Mouse (Mus musculus): ENCODE results near the gene Naglu. TPM values are rescaled to one million over a fixed set of nuclear protein-coding genes. Genes with fewer than 3 reads are reported as not detected.

Naglu gene
- polyA plus RNA-seq, 1 experiment from 2014 or later, result 6.9 TPM

DNA sequence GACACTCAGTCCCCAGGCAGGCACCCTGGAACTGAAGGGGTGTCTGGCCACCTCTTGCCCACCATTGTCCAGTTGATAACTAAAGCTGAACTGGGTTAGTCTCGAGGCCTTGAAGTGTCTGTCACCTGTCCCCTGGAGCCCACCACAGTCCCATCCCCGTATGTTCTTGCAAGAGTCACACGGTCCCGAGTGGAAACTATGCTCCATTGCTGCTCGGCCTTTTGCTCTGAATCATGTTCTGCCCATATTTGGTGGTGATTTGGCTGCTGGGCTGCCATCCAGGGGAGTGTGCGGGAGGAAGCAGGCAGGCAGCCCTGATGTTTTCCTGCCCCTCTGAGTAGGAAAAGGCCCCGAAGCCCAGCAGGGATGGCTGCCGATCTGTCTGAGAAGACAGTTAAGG lies 9.7 kb upstream of the Naglu start:
- Histone ChIP-seq H3K27ac (ENCODE audit: low read depth, low read length) (no peak overlapping the region), H3K36me3 (ENCODE audit: control insufficient read depth, insufficient read depth, low read length) (no peaks in the 10 kb centered on the region), H3K4me2 (ENCODE audit: low read depth, low read length, severe bottlenecking) (no peak overlapping the region), H3K4me1 (replicated peaks; ENCODE audit: control insufficient read depth, insufficient read depth, low read length) (0 out of 2 replicates have a peak, but pooled peaks cover 2% of the 10 kb centered on the region), H3K9me3 (ENCODE audit: control insufficient read depth, low read length) (no peaks in the 10 kb centered on the region), H3K27me3 (ENCODE audit: control insufficient read depth, insufficient read depth, low read length) (no peaks in the 10 kb centered on the region), H3K9ac (ENCODE audit: low read length) (no peak overlapping the region), H3K4me3 (ENCODE audit: low read depth, low read length) (no peak overlapping the region)
- peak; percentile 48 for DNase-seq (ENCODE audit: low spot score)
- WGBS, result 81% methylated on average over 8 of the region's 8 CpGs
- ATAC-seq (replicated peaks; ENCODE audit: low FRiP score), result no peak

DNA sequence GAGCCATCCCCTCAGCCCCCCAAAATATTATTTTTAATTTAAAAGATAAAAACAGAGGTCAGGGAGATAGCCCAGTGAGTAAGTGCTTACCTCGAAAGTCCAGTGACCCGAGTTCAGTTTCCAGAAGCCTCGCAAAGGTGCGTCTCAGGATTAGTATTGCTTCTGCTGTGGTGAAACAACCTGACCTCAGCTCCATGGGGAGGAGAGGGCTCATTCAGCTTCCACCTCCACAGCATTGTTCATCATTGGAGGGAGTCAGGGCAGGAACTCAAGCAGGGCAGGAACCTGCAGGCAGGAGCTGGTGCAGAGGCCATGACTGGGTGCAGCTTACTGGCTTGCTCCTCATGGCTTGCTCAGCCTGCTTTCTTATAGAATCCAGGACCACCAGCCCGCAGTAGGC lies 8.8 kb upstream of the Naglu start:
- no peak overlapping the region for H3K9ac ChIP-seq (ENCODE audit: low read length)
- H3K4me2 ChIP-seq (ENCODE audit: low read depth, low read length, severe bottlenecking), result no peak overlapping the region
- no peak for DNase-seq (ENCODE audit: low spot score)
- no peaks in the 10 kb centered on the region for H3K36me3 ChIP-seq (ENCODE audit: control insufficient read depth, insufficient read depth, low read length)
- H3K27me3 ChIP-seq (ENCODE audit: control insufficient read depth, insufficient read depth, low read length), result no peaks in the 10 kb centered on the region
- H3K4me1 ChIP-seq (replicated peaks; ENCODE audit: control insufficient read depth, insufficient read depth, low read length), result 0 out of 2 replicates have a peak, but pooled peaks cover 2% of the 10 kb centered on the region
- no peak overlapping the region for H3K27ac ChIP-seq (ENCODE audit: low read depth, low read length)
- ATAC-seq (replicated peaks; ENCODE audit: low FRiP score), result no peak
- WGBS, result 94% methylated on average over 5 of the region's 5 CpGs
- no peak overlapping the region for H3K4me3 ChIP-seq (ENCODE audit: low read depth, low read length)
- no peaks in the 10 kb centered on the region for H3K9me3 ChIP-seq (ENCODE audit: control insufficient read depth, low read length)

DNA sequence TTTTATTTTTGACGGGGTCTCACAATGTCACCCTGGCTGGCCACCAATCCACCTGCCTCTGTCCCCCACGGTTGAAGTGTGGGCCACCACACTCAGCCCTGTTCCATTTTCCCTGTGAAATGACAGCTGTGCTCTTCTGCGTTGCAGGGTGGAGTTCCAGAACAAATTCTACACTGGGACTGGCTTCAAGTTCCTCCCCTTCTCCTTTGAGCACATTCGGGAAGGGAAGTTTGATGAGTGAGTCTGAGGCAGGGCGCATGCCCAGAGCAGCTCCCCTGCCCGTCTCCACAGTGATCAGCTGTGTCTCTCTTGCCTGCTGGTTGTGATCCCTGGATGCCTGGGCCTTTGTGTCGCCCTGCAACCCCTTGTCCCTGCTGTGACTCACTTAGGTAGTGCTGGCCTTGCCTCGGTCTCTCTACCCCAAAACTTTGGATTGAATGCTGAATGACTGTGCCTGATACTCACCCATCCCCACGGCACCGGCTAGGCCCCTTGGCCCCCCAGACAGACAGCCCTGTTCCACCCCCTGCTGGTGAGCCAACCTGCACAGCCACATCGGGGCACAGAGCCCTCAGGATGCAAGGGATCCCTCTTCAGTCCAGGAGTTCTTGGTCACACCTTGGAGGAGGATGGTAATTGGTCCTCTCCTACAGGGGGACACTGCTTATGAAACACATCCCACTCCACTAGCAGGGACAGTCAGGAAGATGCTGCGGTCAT lies 7.5 kb upstream of the Naglu start:
- no peak overlapping the region for H3K27ac ChIP-seq (ENCODE audit: low read depth, low read length)

DNA sequence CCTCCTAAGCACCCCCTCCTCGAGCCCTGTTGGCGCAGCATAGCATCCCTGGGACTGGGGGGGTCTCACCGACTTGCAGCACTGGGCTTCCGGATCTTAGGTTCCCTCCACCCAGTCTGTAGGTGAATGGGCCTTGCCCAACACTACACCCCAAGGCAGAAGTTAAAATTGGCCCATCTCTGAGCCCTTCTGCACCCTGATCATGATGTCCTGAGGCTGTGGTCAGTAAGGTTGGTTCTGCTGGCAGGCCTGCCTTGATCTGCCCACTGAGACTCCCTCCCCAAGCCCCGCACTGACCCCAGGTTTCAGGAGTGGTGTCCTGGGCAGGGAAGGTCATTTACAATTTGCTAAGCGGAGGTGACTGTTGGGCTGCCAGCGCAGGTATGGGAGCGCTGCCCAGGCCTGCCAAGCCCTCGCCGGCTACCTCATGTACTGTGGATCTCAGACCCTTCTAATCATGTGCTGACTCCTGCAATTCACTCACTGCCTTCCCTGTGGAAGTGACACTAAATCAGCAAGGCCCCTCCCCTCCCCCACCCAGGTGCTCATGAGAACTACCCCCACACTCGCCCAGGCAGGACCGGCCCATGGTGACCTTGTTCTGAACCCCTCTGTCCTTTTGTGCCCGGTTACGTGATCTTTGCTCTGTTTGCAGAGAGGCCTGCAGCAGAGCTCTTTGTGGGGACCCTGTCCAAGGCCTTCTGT lies 6.7 kb upstream of the Naglu start:
- no peak for DNase-seq (ENCODE audit: low spot score)

More for the DNA sequence above, 7.5 kb upstream of the Naglu start:
- 77% methylated on average over 12 of the region's 12 CpGs for WGBS
- ATAC-seq (replicated peaks; ENCODE audit: low FRiP score), result no peak
- no peaks in the 10 kb centered on the region for H3K36me3 ChIP-seq (ENCODE audit: control insufficient read depth, insufficient read depth, low read length)
- no peak overlapping the region for H3K4me3 ChIP-seq (ENCODE audit: low read depth, low read length)
- no peaks in the 10 kb centered on the region for H3K9me3 ChIP-seq (ENCODE audit: control insufficient read depth, low read length)
- no peak overlapping the region for H3K9ac ChIP-seq (ENCODE audit: low read length)
- H3K4me2 ChIP-seq (ENCODE audit: low read depth, low read length, severe bottlenecking), result no peak overlapping the region
- no peak for DNase-seq (ENCODE audit: low spot score)
- 0 out of 2 replicates have a peak, but pooled peaks cover 2% of the 10 kb centered on the region for H3K4me1 ChIP-seq (replicated peaks; ENCODE audit: control insufficient read depth, insufficient read depth, low read length)
- H3K27me3 ChIP-seq (ENCODE audit: control insufficient read depth, insufficient read depth, low read length), result no peaks in the 10 kb centered on the region

DNA sequence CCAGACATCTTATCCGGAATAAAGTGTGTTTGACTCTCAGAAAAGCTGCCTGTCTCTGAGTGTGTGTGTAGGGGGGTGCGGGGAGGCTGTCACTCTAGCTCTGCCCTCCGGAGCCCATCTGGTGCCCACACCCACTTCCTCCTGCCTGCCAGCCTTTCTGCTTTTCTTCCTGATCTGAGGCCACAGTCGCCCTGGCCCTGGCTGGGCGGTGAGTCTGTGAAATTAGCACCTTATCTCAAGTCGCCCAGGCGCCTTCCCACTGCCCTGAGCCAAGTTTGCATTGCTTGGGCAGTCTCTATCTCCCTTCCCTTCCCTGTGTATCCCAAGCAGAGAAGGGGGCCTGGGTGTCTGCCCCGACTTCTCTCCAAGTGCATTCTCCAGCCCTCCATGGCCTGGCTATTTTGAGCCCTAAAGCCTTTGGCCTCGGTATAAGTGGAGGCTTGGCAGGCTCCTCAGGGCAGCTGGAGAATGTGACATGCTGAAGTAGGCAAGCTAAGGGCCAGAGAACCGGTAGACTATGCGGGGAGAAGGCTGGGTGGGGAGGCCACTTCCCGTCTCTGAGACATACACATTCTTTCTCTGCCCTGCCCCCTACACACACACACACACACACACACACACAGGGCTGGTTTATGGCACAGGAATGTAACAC lies 6.0 kb upstream of the Naglu start:
- Histone ChIP-seq H3K36me3 (ENCODE audit: control insufficient read depth, insufficient read depth, low read length) (no peaks in the 10 kb centered on the region), H3K27ac (ENCODE audit: low read depth, low read length) (0 out of 2 replicates have a peak overlapping the region, but pooled peaks have one; percentile 6), H3K9me3 (ENCODE audit: control insufficient read depth, low read length) (no peaks in the 10 kb centered on the region), H3K27me3 (ENCODE audit: control insufficient read depth, insufficient read depth, low read length) (peaks cover 3% of the 10 kb centered on the region; the same call in 1 of the 2 replicates), H3K4me1 (replicated peaks; ENCODE audit: control insufficient read depth, insufficient read depth, low read length) (0 out of 2 replicates have a peak, but pooled peaks cover 2% of the 10 kb centered on the region), H3K9ac (ENCODE audit: low read length) (no peak overlapping the region; the same call in 1 of the 2 replicates), H3K4me3 (ENCODE audit: low read depth, low read length) (no peak overlapping the region), H3K4me2 (ENCODE audit: low read depth, low read length, severe bottlenecking) (no peak overlapping the region)
- DNase-seq (ENCODE audit: low spot score), result no peak
- no peak for ATAC-seq (replicated peaks; ENCODE audit: low FRiP score)
- 66% methylated on average over 12 of the region's 12 CpGs for WGBS

More for the DNA sequence above, 6.7 kb upstream of the Naglu start:
- ATAC-seq (replicated peaks; ENCODE audit: low FRiP score), result no peak
- Histone ChIP-seq H3K9ac (ENCODE audit: low read length) (no peak overlapping the region), H3K4me1 (replicated peaks; ENCODE audit: control insufficient read depth, insufficient read depth, low read length) (0 out of 2 replicates have a peak, but pooled peaks cover 2% of the 10 kb centered on the region), H3K36me3 (ENCODE audit: control insufficient read depth, insufficient read depth, low read length) (no peaks in the 10 kb centered on the region), H3K4me3 (ENCODE audit: low read depth, low read length) (no peak overlapping the region), H3K9me3 (ENCODE audit: control insufficient read depth, low read length) (no peaks in the 10 kb centered on the region), H3K27ac (ENCODE audit: low read depth, low read length) (0 out of 2 replicates have a peak overlapping the region, but pooled peaks have one; percentile 6), H3K27me3 (ENCODE audit: control insufficient read depth, insufficient read depth, low read length) (no peaks in the 10 kb centered on the region), H3K4me2 (ENCODE audit: low read depth, low read length, severe bottlenecking) (no peak overlapping the region)
- WGBS, result 82% methylated on average over 14 of the region's 14 CpGs

DNA sequence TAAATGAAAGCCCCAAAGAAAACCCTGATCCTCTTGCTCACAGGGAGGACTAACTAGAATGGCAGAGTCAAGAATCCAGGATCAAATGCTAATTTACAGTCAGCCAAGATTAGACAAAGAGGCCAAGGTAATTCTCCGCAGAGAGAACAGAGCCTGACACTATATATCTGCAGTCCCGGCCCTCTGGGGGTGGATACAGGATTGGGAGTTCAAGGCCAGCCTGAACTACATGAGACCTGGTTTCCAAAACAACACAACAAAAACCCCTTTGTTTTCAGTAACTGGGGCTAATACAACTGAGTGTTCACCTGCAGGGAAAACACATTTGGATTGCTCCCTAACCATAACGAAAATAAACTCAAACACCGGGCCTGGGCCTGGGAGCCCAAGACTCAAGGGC lies 5.3 kb upstream of the Naglu start:
- 92% methylated on average over 4 of the region's 4 CpGs for WGBS
- H3K36me3 ChIP-seq (ENCODE audit: control insufficient read depth, insufficient read depth, low read length), result no peaks in the 10 kb centered on the region
- H3K27ac ChIP-seq (ENCODE audit: low read depth, low read length), result no peak overlapping the region
- 0 out of 2 replicates have a peak, but pooled peaks cover 2% of the 10 kb centered on the region for H3K4me1 ChIP-seq (replicated peaks; ENCODE audit: control insufficient read depth, insufficient read depth, low read length)
- no peak overlapping the region for H3K4me3 ChIP-seq (ENCODE audit: low read depth, low read length)
- no peak for DNase-seq (ENCODE audit: low spot score)
- ATAC-seq (replicated peaks; ENCODE audit: low FRiP score), result no peak
- H3K27me3 ChIP-seq (ENCODE audit: control insufficient read depth, insufficient read depth, low read length), result peaks cover 6% of the 10 kb centered on the region; the same call in 1 of the 2 replicates
- H3K4me2 ChIP-seq (ENCODE audit: low read depth, low read length, severe bottlenecking), result no peak overlapping the region
- H3K9ac ChIP-seq (ENCODE audit: low read length), result no peak overlapping the region
- H3K9me3 ChIP-seq (ENCODE audit: control insufficient read depth, low read length), result no peaks in the 10 kb centered on the region

DNA sequence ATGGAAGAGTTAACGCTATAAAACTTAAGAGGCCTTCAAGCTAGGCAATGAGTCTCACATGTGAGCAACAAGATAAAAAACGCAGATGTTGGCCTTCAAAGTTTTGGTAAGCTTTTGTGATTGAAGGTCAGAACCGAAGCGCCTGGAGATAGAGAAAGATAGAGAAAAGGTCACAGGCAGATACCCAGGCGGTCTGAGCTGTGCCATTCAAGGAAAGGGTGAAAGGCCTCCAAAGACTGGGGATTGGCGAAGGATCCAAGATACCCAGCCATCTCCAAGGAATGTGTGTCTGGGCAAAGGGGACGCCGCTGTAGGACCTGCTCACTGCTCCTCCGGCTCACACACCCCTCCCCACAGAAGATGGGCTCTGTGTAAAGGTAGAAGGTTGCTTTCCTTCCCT lies 4.8 kb upstream of the Naglu start:
- H3K27ac ChIP-seq (ENCODE audit: low read depth, low read length), result no peak overlapping the region
- no peak overlapping the region for H3K4me2 ChIP-seq (ENCODE audit: low read depth, low read length, severe bottlenecking)
- H3K4me3 ChIP-seq (ENCODE audit: low read depth, low read length), result no peak overlapping the region
- DNase-seq (ENCODE audit: low spot score) (no peak), ATAC-seq (replicated peaks; ENCODE audit: low FRiP score) (no peak)
- WGBS, result 91% methylated on average over 9 of the region's 9 CpGs
- H3K4me1 ChIP-seq (replicated peaks; ENCODE audit: control insufficient read depth, insufficient read depth, low read length), result 0 out of 2 replicates have a peak, but pooled peaks cover 2% of the 10 kb centered on the region
- H3K9me3 ChIP-seq (ENCODE audit: control insufficient read depth, low read length), result no peaks in the 10 kb centered on the region
- no peaks in the 10 kb centered on the region for H3K36me3 ChIP-seq (ENCODE audit: control insufficient read depth, insufficient read depth, low read length)
- no peak overlapping the region for H3K9ac ChIP-seq (ENCODE audit: low read length)
- H3K27me3 ChIP-seq (ENCODE audit: control insufficient read depth, insufficient read depth, low read length), result peaks cover 6% of the 10 kb centered on the region; the same call in 1 of the 2 replicates

Data from forebrain, embryonic 11.5 days (tissue).